Mouse (Mus musculus) lung, embryonic 16.5 days (tissue): ENCODE measurements around the gene Olfml2a. TPM values are rescaled to one million over a fixed set of nuclear protein-coding genes. Genes with fewer than 3 reads are reported as not detected.

Source experiments
- ATAC-seq: fragments of 200-750 bp; cut with Nextera tagmentation; 2 replicates; pipeline ENCODE4 v1.8.0; 2017; ENCODE audit warnings: low read depth, mild to moderate bottlenecking, moderate library complexity
- H3K27ac ChIP-seq: fragments of 300-500 bp; sonication (generic); 2 replicates; pipeline ENCODE4 v1.5.1; 2014; ENCODE audit warnings: mild to moderate bottlenecking, control low read depth, low read length
- H3K27me3 ChIP-seq: fragments of 300-500 bp; sonication (generic); 2 replicates; pipeline ENCODE4 v1.6.1; 2014; ENCODE audit warnings: low read depth, low read length, mixed read lengths; ENCODE audit not compliant: control insufficient read depth, insufficient read depth
- H3K36me3 ChIP-seq: fragments of 300-500 bp; sonication (generic); 2 replicates; pipeline ENCODE4 v1.6.1; 2014; ENCODE audit warnings: low read length; ENCODE audit not compliant: control insufficient read depth, insufficient read depth
- H3K4me1 ChIP-seq: fragments of 300-500 bp; sonication (generic); replicated peaks from 2 replicates; pipeline ENCODE4 v1.6.1; 2014; ENCODE audit warnings: low read length, mixed read lengths; ENCODE audit not compliant: control insufficient read depth, insufficient read depth
- H3K4me2 ChIP-seq: fragments of 300-500 bp; sonication (generic); 2 replicates; pipeline ENCODE4 v1.6.1; 2014; ENCODE audit warnings: low read depth, low read length, control low read depth
- H3K4me3 ChIP-seq: fragments of 300-500 bp; sonication (generic); 2 replicates; pipeline ENCODE4 v1.5.1; 2014; ENCODE audit warnings: mild to moderate bottlenecking, low read length, control low read depth
- H3K9ac ChIP-seq: fragments of 300-500 bp; sonication (generic); 2 replicates; pipeline ENCODE4 v1.6.1; 2014; ENCODE audit warnings: low read length, control low read depth
- H3K9me3 ChIP-seq: fragments of 300-500 bp; sonication (generic); 2 replicates; pipeline ENCODE4 v1.6.1; 2016; ENCODE audit warnings: low read length; ENCODE audit not compliant: control insufficient read depth
- WGBS: fragments of 180-500 bp; shearing (Covaris S2); extraction: QIAGEN DNeasy Blood & Tissue Kit; methylation state at CpG from one replicate; pipeline ENCODE4 v1.1.7; 2014; 5-methylcytosine and 5-hydroxymethylcytosine counted together
- polyA plus RNA-seq: library from polyadenylated mRNA; unstranded; fragments of >200 nt; fragmentation: Nextera tagmentation; extraction: Ambion mirVana; gene quantifications from 2 replicates; pipeline ENCODE4 v1.2.1, GENCODE M21; 2015

Olfml2a gene
- polyA plus RNA-seq, 1 experiment from 2014 or later = 7.5 TPM

DNA sequence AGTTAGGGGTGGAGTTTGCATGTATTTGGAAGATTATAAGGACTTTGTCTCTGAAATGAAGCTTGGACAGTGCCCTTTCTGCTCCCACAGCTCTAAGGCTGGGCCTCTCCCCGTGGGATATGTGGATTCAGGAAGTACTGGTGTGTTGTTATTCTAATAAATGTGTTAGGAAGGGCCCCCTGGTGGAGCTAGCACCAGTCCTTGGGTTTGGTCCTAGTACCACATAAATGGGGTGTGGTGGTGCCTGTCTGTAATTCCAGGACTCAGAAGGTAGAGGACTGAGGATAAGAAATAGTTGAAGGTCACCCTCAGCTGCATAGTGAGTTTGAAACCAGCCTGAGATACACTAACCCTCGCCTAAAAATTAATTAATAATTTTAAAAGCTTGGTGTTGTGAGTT, 41.4 kb downstream of the Olfml2a start:
- Histone ChIP-seq H3K4me3 (no peak overlapping the region), H3K36me3 (no peaks in the 10 kb centered on the region), H3K27ac (no peak overlapping the region), H3K4me2 (no peak overlapping the region), H3K27me3 (no peaks in the 10 kb centered on the region), H3K9me3 (no peaks in the 10 kb centered on the region), H3K9ac (no peak overlapping the region), H3K4me1 (no peaks in the 10 kb centered on the region)
- WGBS = 25% methylated on average over 2 of the region's 2 CpGs
- no peak for ATAC-seq

DNA sequence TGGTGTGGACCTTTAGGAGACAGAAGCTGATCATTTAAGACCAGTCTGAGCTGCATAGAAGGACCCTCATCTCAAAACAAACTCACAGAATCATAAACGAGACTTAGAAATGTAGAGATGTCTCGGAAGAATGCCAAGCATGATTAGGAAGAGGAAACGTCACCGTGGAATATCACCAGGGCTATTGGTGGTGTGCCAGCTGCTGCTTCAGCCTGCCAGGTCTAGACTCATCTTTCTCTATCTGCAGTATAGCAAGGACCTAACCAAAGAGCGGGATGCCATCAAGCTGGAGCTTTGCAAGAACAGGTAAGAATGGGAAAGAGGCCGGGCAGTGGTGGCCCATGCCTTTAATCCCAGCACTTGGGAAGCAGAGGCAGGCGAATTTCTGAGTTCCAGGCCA, 41.9 kb downstream of the Olfml2a start:
- Histone ChIP-seq H3K27me3 (no peaks in the 10 kb centered on the region), H3K4me3 (no peak overlapping the region), H3K9ac (no peak overlapping the region), H3K36me3 (no peaks in the 10 kb centered on the region), H3K4me1 (no peaks in the 10 kb centered on the region), H3K27ac (no peak overlapping the region), H3K4me2 (no peak overlapping the region), H3K9me3 (no peaks in the 10 kb centered on the region)
- 58% methylated on average over 7 of the region's 7 CpGs for WGBS
- no peak for ATAC-seq

DNA sequence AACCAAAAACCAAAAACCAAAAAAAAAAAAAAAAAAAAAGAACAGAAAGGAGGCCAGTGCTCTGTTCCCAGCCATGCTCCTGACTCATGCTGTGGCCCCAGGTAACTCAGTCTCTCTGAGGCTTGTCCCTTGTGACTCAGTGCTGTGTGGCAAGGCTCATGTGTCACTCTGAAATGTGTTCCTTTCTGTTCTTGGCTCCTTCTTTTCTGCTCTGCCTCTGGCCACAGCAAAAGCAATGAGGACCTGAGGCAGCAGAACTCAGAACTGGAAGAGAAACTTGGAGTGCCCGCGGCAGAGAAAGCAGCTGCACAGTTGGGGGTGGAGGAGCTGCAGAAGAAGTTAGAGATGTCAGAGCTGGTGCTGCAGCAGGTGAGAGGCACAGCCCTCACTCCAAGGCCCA, 42.4 kb downstream of the Olfml2a start:
- ATAC-seq = no peak
- WGBS = 49% methylated on average over 2 of the region's 2 CpGs
- no peaks in the 10 kb centered on the region for H3K9me3 ChIP-seq

DNA sequence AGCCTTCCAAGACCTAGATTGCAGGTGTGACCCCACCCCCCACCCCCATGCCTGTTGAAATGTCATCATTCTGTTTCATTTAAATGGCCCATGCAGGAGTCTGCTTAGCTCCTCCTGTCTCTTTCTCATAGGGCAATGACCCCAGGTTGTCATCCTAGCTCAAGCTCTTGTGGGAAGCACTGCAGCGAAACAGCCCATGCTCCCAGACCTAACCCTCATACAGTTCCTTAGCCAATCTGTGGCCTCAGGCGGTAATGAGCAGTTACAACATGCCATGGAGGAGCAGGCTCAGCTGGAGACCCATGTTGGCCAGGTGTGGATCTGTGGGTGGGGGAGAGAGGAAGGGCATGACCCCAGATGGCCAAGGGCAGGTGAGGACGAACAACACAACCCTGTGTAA, 43.4 kb downstream of the Olfml2a start:
- no peak for ATAC-seq

More for the DNA sequence above, 42.4 kb downstream of the Olfml2a start:
- Histone ChIP-seq H3K27ac (no peak overlapping the region), H3K4me3 (no peak overlapping the region), H3K27me3 (no peaks in the 10 kb centered on the region), H3K4me2 (no peak overlapping the region), H3K36me3 (no peaks in the 10 kb centered on the region), H3K9ac (no peak overlapping the region), H3K4me1 (no peaks in the 10 kb centered on the region)

DNA sequence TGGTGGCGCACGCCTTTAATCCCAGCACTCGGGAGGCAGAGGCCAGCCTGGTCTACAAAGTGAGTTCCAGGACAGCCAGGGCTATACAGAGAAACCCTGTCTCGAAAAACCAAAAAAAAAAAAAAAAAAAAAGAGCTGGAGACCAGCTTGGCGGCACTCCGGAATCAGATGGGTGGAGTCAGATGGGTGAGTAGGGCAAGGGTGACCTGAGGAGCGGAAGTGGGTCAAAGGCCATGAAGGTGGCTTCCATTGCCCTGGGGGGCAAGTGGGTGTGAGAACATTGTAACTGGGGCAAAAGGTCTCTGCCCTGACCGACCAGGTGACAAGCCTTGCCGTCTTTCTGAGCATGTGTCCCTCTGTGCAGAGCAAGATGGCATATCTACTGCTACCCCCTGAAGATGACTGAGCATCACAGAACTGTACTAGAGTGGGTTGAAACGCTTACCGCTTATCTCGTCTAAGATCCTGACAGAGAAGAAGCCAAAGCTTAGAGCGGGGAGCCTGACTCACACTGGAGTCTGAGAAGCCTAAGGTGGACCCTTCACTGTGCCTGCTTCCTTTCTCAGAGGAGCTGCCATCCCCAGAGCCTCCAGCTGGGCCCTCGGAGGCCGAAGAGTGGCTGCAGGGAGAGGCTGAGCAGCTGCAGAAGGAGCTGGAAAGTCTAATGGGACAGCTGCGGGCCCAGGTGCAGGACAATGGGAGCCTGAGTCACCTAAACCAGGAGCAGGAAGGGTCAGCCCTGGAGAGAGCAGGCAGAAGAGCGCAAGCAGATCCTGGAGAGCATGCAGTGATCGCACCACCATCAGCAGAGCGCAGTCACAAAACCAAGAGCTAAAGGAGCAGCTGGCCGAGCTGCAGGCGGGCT, 44.4 kb downstream of the Olfml2a start:
- Histone ChIP-seq H3K9me3 (no peaks in the 10 kb centered on the region), H3K36me3 (no peaks in the 10 kb centered on the region), H3K4me2 (no peak overlapping the region), H3K9ac (no peak overlapping the region), H3K4me3 (no peak overlapping the region), H3K27ac (no peak overlapping the region), H3K4me1 (no peaks in the 10 kb centered on the region), H3K27me3 (no peaks in the 10 kb centered on the region)
- ATAC-seq = no peak
- 72% methylated on average over 21 of the region's 21 CpGs for WGBS

More for the DNA sequence above, 43.4 kb downstream of the Olfml2a start:
- Histone ChIP-seq H3K4me3 (no peak overlapping the region), H3K36me3 (no peaks in the 10 kb centered on the region), H3K27me3 (no peaks in the 10 kb centered on the region), H3K4me1 (no peaks in the 10 kb centered on the region), H3K9me3 (no peaks in the 10 kb centered on the region), H3K27ac (no peak overlapping the region), H3K4me2 (no peak overlapping the region), H3K9ac (no peak overlapping the region)
- 72% methylated on average over 3 of the region's 3 CpGs for WGBS

DNA sequence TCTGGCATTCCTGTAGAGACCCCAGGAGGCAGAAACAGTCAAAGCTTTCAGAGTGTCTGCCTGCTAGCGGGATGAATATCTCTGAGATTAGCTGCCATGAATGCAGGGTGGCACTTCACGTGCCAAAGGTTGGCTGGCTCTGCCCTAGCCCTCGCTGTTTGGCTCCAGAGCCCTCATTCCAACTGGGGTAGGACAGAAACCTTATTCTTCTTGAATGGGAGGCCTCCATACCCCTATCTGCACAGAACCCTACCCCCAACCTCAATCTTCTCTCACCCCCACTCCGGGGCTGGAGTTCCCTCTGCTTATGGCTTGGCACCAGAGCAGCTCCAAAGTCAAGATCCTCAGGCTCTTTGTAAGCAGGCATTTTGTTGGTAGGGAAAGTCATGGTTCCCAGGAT, 46.1 kb downstream of the Olfml2a start:
- WGBS = 60% methylated on average over 4 of the region's 4 CpGs
- H3K27ac ChIP-seq = no peak overlapping the region
- H3K9ac ChIP-seq = no peak overlapping the region
- no peak for ATAC-seq
- no peaks in the 10 kb centered on the region for H3K27me3 ChIP-seq
- no peak overlapping the region for H3K4me3 ChIP-seq
- no peaks in the 10 kb centered on the region for H3K36me3 ChIP-seq
- no peak overlapping the region for H3K4me2 ChIP-seq
- H3K4me1 ChIP-seq = no peaks in the 10 kb centered on the region
- no peaks in the 10 kb centered on the region for H3K9me3 ChIP-seq

DNA sequence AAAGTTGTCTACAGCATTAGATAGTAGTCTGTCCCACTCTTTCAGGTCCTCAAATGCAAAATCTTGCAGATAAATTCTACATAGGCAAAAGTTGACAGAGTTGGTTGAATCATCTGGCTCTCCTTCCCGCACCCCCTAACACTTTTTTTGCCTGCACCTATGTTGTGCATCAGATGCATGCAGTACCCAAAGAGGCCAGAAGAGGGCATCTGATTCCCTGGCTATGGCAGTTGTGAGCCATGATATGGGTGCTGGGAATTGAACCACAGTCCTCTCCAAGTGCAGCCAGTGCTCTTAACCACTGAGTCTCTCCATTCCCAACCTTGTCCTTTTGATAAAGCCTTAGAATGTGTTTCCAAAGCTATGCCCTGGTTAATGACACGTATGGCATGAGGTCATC, 51.7 kb downstream of the Olfml2a start:
- Histone ChIP-seq H3K9me3 (peaks cover 3% of the 10 kb centered on the region; the same call in 1 of the 2 replicates), H3K27ac (no peak overlapping the region)
- 95% methylated on average over 2 of the region's 2 CpGs for WGBS

DNA sequence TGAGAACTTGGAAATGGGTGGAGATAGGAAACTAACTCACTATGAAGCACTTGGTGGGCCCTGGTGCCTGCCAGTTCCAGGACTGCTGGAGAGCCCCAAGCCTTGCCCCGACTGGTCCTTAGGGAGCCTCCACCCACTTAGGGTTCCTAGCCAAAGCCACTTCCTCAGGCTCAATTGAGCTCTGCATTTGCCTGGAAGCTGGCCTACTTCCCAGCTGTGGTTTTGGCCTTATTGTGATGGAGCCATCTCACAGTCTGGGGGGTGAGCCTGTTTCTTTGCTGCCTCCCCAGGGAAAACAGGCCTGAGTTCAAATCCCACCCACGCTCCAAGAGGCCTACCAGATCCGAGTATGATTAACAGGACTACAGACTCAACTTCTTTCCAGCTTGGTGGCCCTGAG, 54.8 kb downstream of the Olfml2a start:
- Histone ChIP-seq H3K27me3 (no peaks in the 10 kb centered on the region), H3K4me2 (no peak overlapping the region), H3K27ac (no peak overlapping the region), H3K9ac (no peak overlapping the region), H3K4me3 (no peak overlapping the region), H3K9me3 (peaks cover 3% of the 10 kb centered on the region; the same call in 1 of the 2 replicates), H3K4me1 (no peaks in the 10 kb centered on the region), H3K36me3 (no peaks in the 10 kb centered on the region)
- WGBS = 65% methylated on average over 3 of the region's 3 CpGs
- ATAC-seq = peak; percentile 45; the same call in 1 of the 2 replicates

More for the DNA sequence above, 51.7 kb downstream of the Olfml2a start:
- Histone ChIP-seq H3K27me3 (no peaks in the 10 kb centered on the region), H3K4me3 (no peak overlapping the region), H3K4me2 (no peak overlapping the region), H3K9ac (no peak overlapping the region), H3K4me1 (no peaks in the 10 kb centered on the region), H3K36me3 (no peaks in the 10 kb centered on the region)
- ATAC-seq = no peak

DNA sequence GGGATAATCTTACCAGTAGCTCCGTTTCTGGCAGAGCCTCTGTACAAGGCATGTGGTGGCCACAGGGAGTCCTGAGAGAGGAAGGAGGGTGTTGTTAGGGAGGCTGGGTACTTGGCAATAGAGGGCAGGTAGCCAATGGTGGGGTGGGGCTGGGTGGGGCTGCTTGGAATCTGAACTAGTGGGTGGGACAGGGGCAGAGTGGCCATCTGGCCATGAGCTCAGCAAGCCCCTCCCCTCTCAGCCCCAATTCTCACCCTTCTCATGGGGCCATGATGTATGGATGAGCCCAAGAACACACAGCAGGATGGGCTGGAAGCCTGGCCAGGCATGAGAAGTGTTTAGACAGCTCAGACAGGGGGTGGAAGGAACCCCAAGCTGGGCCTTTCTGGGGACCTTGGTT, 55.6 kb downstream of the Olfml2a start:
- Histone ChIP-seq H3K4me2 (no peak overlapping the region), H3K4me3 (no peak overlapping the region), H3K27me3 (no peaks in the 10 kb centered on the region), H3K9me3 (peaks cover 3% of the 10 kb centered on the region; the same call in 1 of the 2 replicates), H3K27ac (no peak overlapping the region), H3K9ac (no peak overlapping the region), H3K4me1 (no peaks in the 10 kb centered on the region), H3K36me3 (no peaks in the 10 kb centered on the region)
- peak; percentile 69 for ATAC-seq
- 50% methylated on average over 1 of the region's 1 CpGs for WGBS
